Mouse (Mus musculus) heart, adult 8-10 months (tissue): ENCODE data around the gene Gm9049. TPM values are rescaled to one million over a fixed set of nuclear protein-coding genes. Genes with fewer than 3 reads are reported as not detected.
"Not testable (repeated sequence)": the region's sequence is repeated elsewhere in the genome, so short reads cannot be mapped to it uniquely, and the experiment has no call there.

Experiments used
- DNase-seq: peaks from one replicate; pipeline ENCODE4 v3.0.0; 2022; ENCODE audit warnings: low spot score
- total RNA-seq, 4 experiments: library from RNA; stranded (reverse); gene quantifications; 2 replicates each; pipeline ENCODE4 v1.2.4; 2022

Gm9049 gene
- not detected for total RNA-seq

- not testable (repeated sequence) for DNase-seq
Measured at GRCm38 (mm10) chr10:118354005-118354404, at the start of gene Gm9049. TSS of gene Gm9049 (minus strand) at chr10:118354105.

DNA sequence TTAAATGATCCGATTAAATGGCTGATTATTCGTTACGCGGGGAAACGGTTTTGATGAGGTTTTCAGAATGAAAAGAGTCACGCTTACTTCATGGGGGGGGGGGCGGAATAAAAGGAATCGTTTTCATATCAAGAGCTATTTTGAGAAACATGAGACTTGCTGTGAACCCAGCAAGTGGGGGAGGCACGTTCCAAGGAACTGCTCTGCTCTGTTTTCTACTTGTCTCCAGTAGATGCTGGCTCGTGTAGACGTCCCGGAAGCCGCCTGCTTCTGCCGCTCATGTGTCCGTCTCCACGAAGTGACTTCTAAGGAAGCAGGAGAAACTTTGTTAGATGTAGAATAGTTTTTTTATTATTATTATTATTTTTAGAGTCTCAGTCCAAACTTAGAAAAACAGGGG is 46.0 kb upstream of the Gm9049 start:
- DNase-seq: no peak

DNA sequence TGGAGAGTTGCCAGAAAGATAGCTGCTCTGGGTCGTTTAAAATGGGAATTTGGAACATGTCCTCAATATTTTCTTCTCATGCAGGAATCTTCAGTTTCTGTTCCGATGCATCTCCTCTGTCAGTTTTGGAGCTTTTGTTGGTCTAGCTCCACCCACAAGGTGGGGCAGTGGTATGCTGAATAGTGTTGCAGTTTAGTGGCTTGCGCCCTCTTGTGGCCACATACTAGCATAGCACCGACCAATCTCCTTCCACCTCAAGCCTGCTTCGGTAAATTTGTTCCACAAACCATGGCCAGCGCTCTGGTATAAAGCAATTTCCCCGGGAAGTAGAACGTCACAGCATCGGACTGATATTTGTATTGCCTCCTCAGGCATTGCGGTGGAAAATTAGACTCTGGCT is 16.5 kb upstream of the Gm9049 start:
- DNase-seq: peak; percentile 58

GRCm38 (mm10) chr10:118369518-118369917 is 15.6 kb upstream of the Gm9049 start:
- no peak for DNase-seq

DNA sequence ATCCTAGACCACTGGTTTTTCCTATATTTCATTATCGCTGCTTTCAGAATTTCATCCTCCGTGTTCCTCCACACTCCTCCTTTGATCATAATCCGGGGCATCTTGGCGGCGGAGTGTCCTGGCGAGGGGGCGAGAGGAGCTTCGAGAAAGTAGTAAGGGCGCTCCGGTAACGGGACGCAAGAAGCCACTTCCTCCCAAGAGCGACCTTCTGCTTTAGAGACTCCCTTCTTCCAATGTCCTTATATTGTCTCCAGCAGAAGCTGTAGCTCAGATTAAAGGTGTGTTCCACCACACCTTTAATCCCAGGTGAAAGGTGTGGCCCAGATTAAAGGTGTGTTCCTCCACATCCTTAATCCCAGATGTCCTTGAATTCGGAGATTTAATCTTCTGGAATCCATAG is 5.3 kb downstream of the Gm9049 start, which contains the start of gene Gm9048:
Gm9048 (minus strand) TSS at position 101 of the 400 bp plus-strand sequence.
- not testable (repeated sequence) for DNase-seq

- DNase-seq: not testable (repeated sequence)
Measured at GRCm38 (mm10) chr10:118343155-118343554, 10.8 kb downstream of the Gm9049 start, which contains the start of gene Gm9046. TSS of gene Gm9046 (minus strand) at chr10:118343255.

DNA sequence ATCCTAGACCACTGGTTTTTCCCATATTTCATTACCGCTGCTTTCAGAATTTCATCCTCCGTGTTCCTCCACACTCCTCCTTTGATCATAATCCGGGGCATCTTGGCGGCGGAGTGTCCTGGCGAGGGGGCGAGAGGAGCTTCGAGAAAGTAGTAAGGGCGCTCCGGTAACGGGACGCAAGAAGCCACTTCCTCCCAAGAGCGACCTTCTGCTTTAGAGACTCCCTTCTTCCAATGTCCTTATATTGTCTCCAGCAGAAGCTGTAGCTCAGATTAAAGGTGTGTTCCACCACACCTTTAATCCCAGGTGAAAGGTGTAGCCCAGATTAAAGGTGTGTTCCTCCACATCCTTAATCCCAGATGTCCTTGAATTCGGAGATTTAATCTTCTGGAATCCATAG is 16.2 kb downstream of the Gm9049 start, which contains the start of gene Gm9045:
Gm9045 (minus strand) TSS at position 101 of the 400 bp plus-strand sequence.
- not testable (repeated sequence) for DNase-seq

- not testable (repeated sequence) for DNase-seq
Measured at GRCm38 (mm10) chr10:118332308-118332707, 21.6 kb downstream of the Gm9049 start, which contains the start of gene Gm9044. TSS of gene Gm9044 (minus strand) at chr10:118332408.

DNA sequence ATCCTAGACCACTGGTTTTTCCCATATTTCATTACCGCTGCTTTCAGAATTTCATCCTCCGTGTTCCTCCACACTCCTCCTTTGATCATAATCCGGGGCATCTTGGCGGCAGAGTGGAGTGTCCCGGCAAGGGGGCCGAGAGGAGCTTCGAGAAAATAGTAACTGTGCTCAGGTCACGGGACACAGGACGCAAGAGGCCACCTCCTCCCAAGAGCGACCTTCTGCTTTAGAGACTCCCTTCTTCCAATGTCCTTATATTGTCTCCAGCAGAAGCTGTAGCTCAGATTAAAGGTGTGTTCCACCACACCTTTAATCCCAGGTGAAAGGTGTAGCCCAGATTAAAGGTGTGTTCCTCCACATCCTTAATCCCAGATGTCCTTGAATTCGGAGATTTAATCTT is 27.0 kb downstream of the Gm9049 start, which contains the start of gene Gm9040:
Gm9040 (minus strand) TSS at position 101 of the 400 bp plus-strand sequence.
- DNase-seq: not testable (repeated sequence)

DNA sequence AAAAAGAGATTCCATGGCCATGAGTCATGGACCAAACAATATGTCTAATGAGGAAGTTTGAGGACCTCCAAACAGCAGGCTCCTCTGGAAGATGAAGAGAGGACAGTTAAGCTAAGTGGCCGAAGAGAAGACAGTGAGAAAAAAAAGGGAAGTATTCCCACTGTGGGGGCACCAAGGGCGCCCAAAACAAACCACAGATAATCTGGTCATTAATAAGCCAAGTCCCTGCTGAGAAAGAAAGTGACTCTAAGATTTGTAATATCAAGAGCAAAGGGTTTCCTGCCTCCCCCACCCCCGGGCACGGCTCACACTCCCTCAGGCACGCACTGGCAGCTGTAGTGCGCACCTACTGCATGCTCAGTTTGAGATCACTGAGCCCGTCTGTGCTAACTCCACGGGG is 34.9 kb downstream of the Gm9049 start:
- DNase-seq: no peak

- not testable (repeated sequence) for DNase-seq
Measured at GRCm38 (mm10) chr10:118302133-118302532, 51.8 kb downstream of the Gm9049 start.

Other genes with a start within 250 kb of the Gm9049 start
- 1 to 10 TPM; 3.7 to 6.2 (median 5.1) TPM for gene Mdm1, start 212.3 kb downstream of the Gm9049 start, total RNA-seq
- not detected for gene Il22, start 149.2 kb downstream of the Gm9049 start, total RNA-seq
- gene Gm32717, start 113.3 kb downstream of the Gm9049 start, total RNA-seq: under 1 TPM; 0.37 to 0.50 (median 0.43) TPM
- under 1 TPM; 0.37 to 0.50 (median 0.43) TPM for gene Gm32802, start 95.4 kb downstream of the Gm9049 start, total RNA-seq
- gene Iltifb, start 59.1 kb downstream of the Gm9049 start, total RNA-seq: not detected
- gene Gm9040, start 27.1 kb downstream of the Gm9049 start, total RNA-seq: not detected
- not detected for gene Gm9044, start 21.7 kb downstream of the Gm9049 start, total RNA-seq
- gene Gm9045, start 16.3 kb downstream of the Gm9049 start, total RNA-seq: not detected
- gene Gm9046, start 10.8 kb downstream of the Gm9049 start, total RNA-seq: not detected
- gene Gm9048, start 5.4 kb downstream of the Gm9049 start, total RNA-seq: not detected
- gene Ifng, start 86.9 kb upstream of the Gm9049 start, total RNA-seq: not detected